Comparison of ENCODE assay signal across 20 mouse cellular contexts in genomic region chr1:8287552-8287951, GRCm38 (mm10).
DNase-seq lines count a peak whose midpoint lies in the region; ATAC-seq and TF ChIP-seq lines count a peak whose summit lies in the region.
"Had no signal": no experiment of that assay in that cellular context is flagged by ENCODE, and none has a peak within 500 bp of the region (broad histone marks: within the 10 kb centered on the region; RNA-seq: fewer than 3 reads in every experiment).

No protein-coding gene starts in this region.

- no peak for DNase-seq in kidney, postnatal 0 days (ENCODE audit: low spot score)
- DNase-seq in retina, embryonic 14.5 days (ENCODE audit: low spot score): peak; percentile 11
- DNase-seq in retina, postnatal 1 day: no peak
- no peak for DNase-seq in Patski (ENCODE audit: low read depth, low spot score)
- no peak for DNase-seq in thymus, adult 2 months
- DNase-seq: adrenal gland, postnatal 36 days; cerebellum, adult 2 months; cerebellum, postnatal 14 days; gastrocnemius, postnatal 14 days; kidney, adult 2 months; kidney, postnatal 14 days; left cerebral cortex, postnatal 4 days; liver, postnatal 0 days; lung, postnatal 4 days had no signal

- H3K36me3 ChIP-seq in kidney, postnatal 0 days (ENCODE audit: insufficient read depth, low read length): no peaks in the 10 kb centered on the region
- H3K36me3 ChIP-seq in kidney, embryonic 16.5 days (ENCODE audit: insufficient read depth, low read length): no peaks in the 10 kb centered on the region
- no peaks in the 10 kb centered on the region for H3K36me3 ChIP-seq in thymus, adult 2 months (ENCODE audit: control insufficient read depth, insufficient read depth, low read length)
- H3K36me3 ChIP-seq: hindbrain, embryonic 12.5 days; liver, embryonic 12.5 days; midbrain, embryonic 15.5 days had no signal

- CTCF ChIA-PET in Patski (lab: Charles Lee): no interaction called here

- H3K4me1 ChIP-seq in kidney, postnatal 0 days (replicated peaks; ENCODE audit: insufficient read depth, low read length): no peaks in the 10 kb centered on the region
- H3K4me1 ChIP-seq in kidney, embryonic 16.5 days (ENCODE audit: insufficient read depth, low read length): no peaks in the 10 kb centered on the region
- H3K4me1 ChIP-seq in thymus, adult 2 months (replicated peaks; ENCODE audit: control insufficient read depth, insufficient read depth, low read length): no peaks in the 10 kb centered on the region
- H3K4me1 ChIP-seq: forebrain, embryonic 13.5 days; hindbrain, embryonic 12.5 days; liver, embryonic 12.5 days; megakaryocyte, embryonic 14.5 days; midbrain, embryonic 15.5 days had no signal

- TF ChIP-seq CTCF in kidney, postnatal 0 days (IDR thresholded peaks at IDR 0.05; ENCODE audit: low read depth): peak; percentile 32; the same call in 1 of the 2 replicates
- TF ChIP-seq CTCF in Patski (IDR thresholded peaks at IDR 0.05): peak; percentile 14
- no peak for TF ChIP-seq CTCF in thymus, adult 2 months (IDR thresholded peaks at IDR 0.05; ENCODE audit: borderline replicate concordance, control insufficient read depth, extremely low read depth, insufficient read depth, low read length, poor library complexity)

- no peak for ATAC-seq in kidney, postnatal 0 days (replicated peaks; ENCODE audit: low FRiP score, low read depth)
- ATAC-seq in kidney, embryonic 16.5 days (ENCODE audit: low FRiP score, low TSS enrichment): no peak
- ATAC-seq in Patski: no peak
- ATAC-seq: forebrain, embryonic 13.5 days; liver, embryonic 12.5 days; liver, postnatal 0 days; midbrain, embryonic 15.5 days had no signal

- no peaks in the 10 kb centered on the region for H3K27me3 ChIP-seq in kidney, postnatal 0 days (ENCODE audit: insufficient read depth, low read length)
- H3K27me3 ChIP-seq in kidney, embryonic 16.5 days (ENCODE audit: insufficient read depth, low read length): no peaks in the 10 kb centered on the region
- H3K27me3 ChIP-seq in Patski: no peaks in the 10 kb centered on the region
- H3K27me3 ChIP-seq in thymus, adult 2 months (ENCODE audit: control insufficient read depth, insufficient read depth, low read length): no peaks in the 10 kb centered on the region
- H3K27me3 ChIP-seq: forebrain, embryonic 13.5 days; hindbrain, embryonic 12.5 days; liver, embryonic 12.5 days; megakaryocyte, embryonic 14.5 days; midbrain, embryonic 15.5 days had no signal

- 40% methylated on average over 1 of the region's 1 CpGs for WGBS in kidney, postnatal 0 days
- 47% methylated on average over 1 of the region's 1 CpGs for WGBS in kidney, embryonic 16.5 days
- WGBS in thymus, adult 2 months: 33% methylated on average over 1 of the region's 1 CpGs

- H3K4me3 ChIP-seq in kidney, postnatal 0 days (replicated peaks; ENCODE audit: low read depth, low read length): no peak overlapping the region
- no peak overlapping the region for H3K4me3 ChIP-seq in kidney, embryonic 16.5 days (ENCODE audit: low read length)
- H3K4me3 ChIP-seq in thymus, adult 2 months (ENCODE audit: control insufficient read depth, insufficient read depth, low read length): no peak overlapping the region
- H3K4me3 ChIP-seq: forebrain, embryonic 13.5 days; hindbrain, embryonic 12.5 days; liver, embryonic 12.5 days; megakaryocyte, embryonic 14.5 days; midbrain, embryonic 15.5 days had no signal

- no peaks in the 10 kb centered on the region for H3K9me3 ChIP-seq in kidney, postnatal 0 days (replicated peaks; ENCODE audit: low read length)
- no peaks in the 10 kb centered on the region for H3K9me3 ChIP-seq in kidney, embryonic 16.5 days (ENCODE audit: low read length)
- H3K9me3 ChIP-seq: forebrain, embryonic 13.5 days; hindbrain, embryonic 12.5 days; liver, embryonic 12.5 days; midbrain, embryonic 15.5 days had no signal

- H3K4me2 ChIP-seq in kidney, postnatal 0 days (ENCODE audit: low read length): no peak overlapping the region
- H3K4me2 ChIP-seq in kidney, embryonic 16.5 days (replicated peaks; ENCODE audit: low read depth, low read length): no peak overlapping the region
- H3K4me2 ChIP-seq: forebrain, embryonic 13.5 days; hindbrain, embryonic 12.5 days; liver, embryonic 12.5 days; midbrain, embryonic 15.5 days had no signal

- TF ChIP-seq POLR2A in thymus, adult 2 months (IDR thresholded peaks at IDR 0.05; ENCODE audit: control insufficient read depth, extremely low read depth, insufficient read depth, low read length, poor library complexity): no peak

- in situ Hi-C loops in Patski (cut with MboI; ENCODE audit: low pct_unique_long_range_greater_than_20kb): no loop called here

- H3K9ac ChIP-seq in kidney, postnatal 0 days (ENCODE audit: low read depth, low read length): no peak overlapping the region
- no peak overlapping the region for H3K9ac ChIP-seq in kidney, embryonic 16.5 days (replicated peaks; ENCODE audit: low read length)
- H3K9ac ChIP-seq: forebrain, embryonic 13.5 days; hindbrain, embryonic 12.5 days; liver, embryonic 12.5 days; liver, postnatal 0 days; midbrain, embryonic 15.5 days had no signal

- POLR2A ChIA-PET in Patski (lab: Charles Lee): no interaction called here

- no peak overlapping the region for H3K27ac ChIP-seq in kidney, postnatal 0 days
- no peak overlapping the region for H3K27ac ChIP-seq in kidney, embryonic 16.5 days (ENCODE audit: low read length)
- H3K27ac ChIP-seq in thymus, adult 2 months (ENCODE audit: control insufficient read depth, insufficient read depth, low read length): no peak overlapping the region
- H3K27ac ChIP-seq: forebrain, embryonic 13.5 days; hindbrain, embryonic 12.5 days; liver, embryonic 12.5 days; midbrain, embryonic 15.5 days had no signal
